ENCODE assay signal across 9 mouse cellular contexts in the genomic region with DNA sequence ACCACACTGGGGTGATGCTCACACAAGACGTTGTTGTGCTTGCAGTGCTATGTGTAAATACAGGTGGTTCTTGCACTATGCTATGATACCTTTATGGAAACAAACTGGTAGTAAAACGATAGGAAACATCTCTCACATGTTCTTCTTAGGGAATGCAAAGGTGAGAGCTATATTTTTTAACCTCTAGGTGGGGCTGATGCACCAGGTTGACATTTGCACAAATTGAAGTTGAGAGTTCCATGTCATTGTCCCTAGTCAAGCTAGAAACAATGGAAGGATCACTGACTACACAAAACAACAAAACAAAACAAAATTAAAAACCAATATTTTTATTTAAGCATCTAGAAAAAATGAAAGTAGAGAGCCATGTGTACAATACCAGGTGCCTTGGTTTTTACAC.
DNase-seq lines count a peak whose midpoint lies in the region; ATAC-seq and TF ChIP-seq lines count a peak whose summit lies in the region.
"Had no signal": no experiment of that assay in that cellular context is flagged by ENCODE, and none has a peak within 500 bp of the region (broad histone marks: within the 10 kb centered on the region; RNA-seq: fewer than 3 reads in every experiment).

No protein-coding gene starts in this region.

- H3K79me2 ChIP-seq in MEL (ENCODE audit: control insufficient read depth, insufficient read depth, low read length, poor library complexity): no peaks in the 10 kb centered on the region

- H3K27me3 ChIP-seq in MEL (ENCODE audit: control insufficient read depth in 1 of 2, insufficient read depth in 2 of 2, low read length in 2 of 2): no peaks in the 10 kb centered on the region
- H3K27me3 ChIP-seq in forebrain, embryonic 14.5 days (replicated peaks; ENCODE audit: control insufficient read depth, insufficient read depth, low read length): no peaks in the 10 kb centered on the region

- H3K9me3 ChIP-seq in MEL (replicated peaks; ENCODE audit: insufficient read depth, low read length): no peaks in the 10 kb centered on the region
- H3K9me3 ChIP-seq in forebrain, embryonic 14.5 days (replicated peaks; ENCODE audit: control insufficient read depth, low read length): no peaks in the 10 kb centered on the region

- H3K4me2 ChIP-seq in forebrain, embryonic 14.5 days (ENCODE audit: low read length): no peak overlapping the region

- peak in 1 of 3 experiments; percentile 3; a peak in 1 of 6 replicates for TF ChIP-seq CTCF in MEL (IDR thresholded peaks at IDR 0.05 in 2 of 3, conservative IDR thresholded peaks at IDR 0.05 in 1 of 3; ENCODE audit: control insufficient read depth in 1 of 3, insufficient read depth in 1 of 3, low read depth in 2 of 3, low read length in 3 of 3, poor library complexity in 1 of 3, severe bottlenecking in 1 of 3)

- no peak for ATAC-seq in forebrain, embryonic 14.5 days
- ATAC-seq in granulocyte monocyte progenitor cell, adult 5-6 weeks (replicated peaks; ENCODE audit: poor library complexity, severe bottlenecking): no peak
- ATAC-seq: lung, postnatal 0 days had no signal

- no peaks in the 10 kb centered on the region for H3K36me3 ChIP-seq in MEL (ENCODE audit: control insufficient read depth in 1 of 2, insufficient read depth in 2 of 2, low read length in 2 of 2)
- H3K36me3 ChIP-seq in forebrain, embryonic 14.5 days (ENCODE audit: control insufficient read depth, insufficient read depth, low read length): no peaks in the 10 kb centered on the region

- H3K27ac ChIP-seq in MEL (ENCODE audit: control insufficient read depth, low read depth, low read length): no peak overlapping the region
- H3K27ac ChIP-seq in forebrain, embryonic 14.5 days (ENCODE audit: low read depth, low read length): no peak overlapping the region

- WGBS in forebrain, embryonic 14.5 days: 14% methylated on average over 2 of the region's 2 CpGs

- peak; percentile 21 for DNase-seq in kidney, adult 9 months
- DNase-seq in kidney, adult 18-20 months: no peak
- DNase-seq in A20 (ENCODE audit: low read depth, low spot score) (peak; percentile 45), MEL (ENCODE audit: low read depth, low spot score) (no peak)
- peak; percentile 58 for DNase-seq in forebrain, embryonic 14.5 days (ENCODE audit: low spot score)
- DNase-seq in natural killer cell, adult 2 months (ENCODE audit: low spot score in 2 of 2): no peak
- DNase-seq: right cerebral cortex, postnatal 4 days had no signal

- peak; percentile 16 for TF ChIP-seq RAD21 in MEL (IDR thresholded peaks at IDR 0.05; ENCODE audit: low read depth, low read length)

- no peak overlapping the region for H3K9ac ChIP-seq in MEL (ENCODE audit: control insufficient read depth, low read depth, low read length, poor library complexity, severe bottlenecking)
- H3K9ac ChIP-seq in forebrain, embryonic 14.5 days (ENCODE audit: low read length): no peak overlapping the region

- no peaks in the 10 kb centered on the region for H3K4me1 ChIP-seq in MEL (ENCODE audit: control insufficient read depth in 1 of 2, insufficient read depth in 2 of 2, low read length in 2 of 2)
- no peaks in the 10 kb centered on the region for H3K4me1 ChIP-seq in forebrain, embryonic 14.5 days (ENCODE audit: control insufficient read depth, insufficient read depth, low read length)

- no peak overlapping the region for H3K4me3 ChIP-seq in MEL (ENCODE audit: control insufficient read depth in 1 of 2, insufficient read depth in 1 of 2, low read depth in 2 of 2, low read length in 2 of 2)
- no peak overlapping the region for H3K4me3 ChIP-seq in forebrain, embryonic 14.5 days (ENCODE audit: low read depth, low read length)

- TF ChIP-seq EP300 in MEL (IDR thresholded peaks at IDR 0.05; ENCODE audit: low read depth in 1 of 2, low read length in 2 of 2): no peak

- no peak for TF ChIP-seq POLR2A in MEL (IDR thresholded peaks at IDR 0.05; ENCODE audit: control insufficient read depth in 1 of 2, insufficient read depth in 1 of 2, low read depth in 1 of 2, low read length in 2 of 2, poor library complexity in 1 of 2)

TF ChIP-seq in MEL, 35 proteins besides CTCF, POLR2A, EP300 and RAD21:
- TF ChIP-seq NRF1 (IDR thresholded peaks at IDR 0.05; ENCODE audit: insufficient read depth, low read depth, low read length, poor library complexity, severe bottlenecking) (no peak), BHLHE40 (IDR thresholded peaks at IDR 0.05; ENCODE audit: borderline replicate concordance, low read depth, low read length) (no peak), NELFE (IDR thresholded peaks at IDR 0.05; ENCODE audit: low read depth, low read length) (no peak), ELF1 (IDR thresholded peaks at IDR 0.05; ENCODE audit: low read depth, low read length) (no peak), MAZ (IDR thresholded peaks at IDR 0.05; ENCODE audit: low read depth, low read length) (no peak), MEF2A (IDR thresholded peaks at IDR 0.05; ENCODE audit: extremely low read depth, insufficient replicate concordance, low read depth, low read length, poor library complexity, severe bottlenecking) (no peak), POLR2AphosphoS5 (IDR thresholded peaks at IDR 0.05; ENCODE audit: borderline replicate concordance, low read depth, low read length) (no peak), GABPA (IDR thresholded peaks at IDR 0.05; ENCODE audit: low read depth, low read length) (no peak), ZC3H11A (IDR thresholded peaks at IDR 0.05; ENCODE audit: low read depth, low read length) (no peak), MAFK (IDR thresholded peaks at IDR 0.05; ENCODE audit: borderline replicate concordance, low read depth, low read length) (no peak), POLR2AphosphoS2 (IDR thresholded peaks at IDR 0.05; ENCODE audit: low read length) (no peak), E2F4 (IDR thresholded peaks at IDR 0.05; ENCODE audit: borderline replicate concordance, low read depth, low read length) (no peak), MYC (IDR thresholded peaks at IDR 0.05; ENCODE audit: low read depth, low read length) (no peak), KAT2A (conservative IDR thresholded peaks at IDR 0.05; ENCODE audit: low read depth, low read length) (no peak), MYB (IDR thresholded peaks at IDR 0.05; ENCODE audit: low read depth, low read length) (no peak)
TF ChIP-seq in MEL: peak in this region for 0.

Comparison
In these comparisons a context has a peak if more than half of its experiments do, and no peak if none do; other contexts are left out.
1. DNase-seq: peak in kidney, adult 9 months (single experiment), A20 (single experiment) and forebrain, embryonic 14.5 days (single experiment); none in kidney, adult 18-20 months (single experiment), MEL (single experiment) and natural killer cell, adult 2 months (0 of 2).